16 mouse cellular contexts compared by ENCODE assay signal in the genomic region with DNA sequence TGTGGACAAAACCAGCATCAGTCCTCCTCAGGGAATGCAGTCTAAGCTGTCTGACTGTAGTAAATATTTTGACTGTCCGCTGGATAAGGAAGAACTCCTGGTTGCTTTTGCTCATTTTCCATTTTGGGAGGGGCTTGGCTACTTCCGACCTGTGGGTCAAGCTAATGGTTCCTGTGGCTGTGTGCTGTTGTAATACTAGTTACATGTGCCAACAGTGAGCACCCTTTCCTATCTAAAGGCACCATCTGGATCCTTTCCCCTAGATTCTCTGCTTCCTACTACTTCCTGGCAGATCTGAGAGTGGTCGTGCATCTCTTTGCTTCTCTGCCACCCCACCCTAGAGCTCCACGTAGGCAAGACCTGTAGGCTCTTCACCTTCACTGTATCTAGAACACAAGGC. TPM values are rescaled to one million over a fixed set of nuclear protein-coding genes. Genes with fewer than 3 reads are reported as not detected.
"Had no signal": no experiment of that assay in that cellular context is flagged by ENCODE, and none has a peak within 500 bp of the region (broad histone marks: within the 10 kb centered on the region; RNA-seq: fewer than 3 reads in every experiment).

No protein-coding gene starts in this region.

- DNase-seq: kidney, adult 9 months; kidney, postnatal 14 days; kidney, postnatal 4 days; left cerebral cortex, postnatal 4 days; liver, embryonic 13.5 days; lung, adult 2 months; lung, postnatal 14 days; lung, postnatal 4 days; thymus, adult 18-20 months; thymus, postnatal 36 days had no signal

- ATAC-seq: midbrain, embryonic 13.5 days; midbrain, embryonic 16.5 days had no signal

RNA-seq across cellular contexts. Expression of gene Gm5039, which starts 43.8 kb away (rescaled TPM):
- total RNA-seq: layer of hippocampus, adult 18-20 months; layer of hippocampus, postnatal 14 days; left cerebral cortex, adult 8-10 months; left cerebral cortex, postnatal 14 days; left cerebral cortex, postnatal 4 days had no signal
